Mouse (Mus musculus) thymus, adult 2 months (tissue): ENCODE measurements around the gene Arfgap3.

Experiments
- CTCF ChIP-seq: fragments of 200-500 bp; IDR thresholded peaks from 2 replicates; pipeline ENCODE4 v1.5.1; 2012; ENCODE audit warnings: mild to moderate bottlenecking, control low read depth, low read length, moderate library complexity, borderline replicate concordance; ENCODE audit not compliant: control insufficient read depth, poor library complexity, insufficient read depth; ENCODE audit errors: extremely low read depth
- POLR2A ChIP-seq: fragments of 200-500 bp; IDR thresholded peaks from 2 replicates; pipeline ENCODE4 v1.6.1; 2012; ENCODE audit warnings: mild to moderate bottlenecking, low read length, control low read depth, moderate library complexity; ENCODE audit not compliant: control insufficient read depth, poor library complexity, insufficient read depth; ENCODE audit errors: extremely low read depth

DNA sequence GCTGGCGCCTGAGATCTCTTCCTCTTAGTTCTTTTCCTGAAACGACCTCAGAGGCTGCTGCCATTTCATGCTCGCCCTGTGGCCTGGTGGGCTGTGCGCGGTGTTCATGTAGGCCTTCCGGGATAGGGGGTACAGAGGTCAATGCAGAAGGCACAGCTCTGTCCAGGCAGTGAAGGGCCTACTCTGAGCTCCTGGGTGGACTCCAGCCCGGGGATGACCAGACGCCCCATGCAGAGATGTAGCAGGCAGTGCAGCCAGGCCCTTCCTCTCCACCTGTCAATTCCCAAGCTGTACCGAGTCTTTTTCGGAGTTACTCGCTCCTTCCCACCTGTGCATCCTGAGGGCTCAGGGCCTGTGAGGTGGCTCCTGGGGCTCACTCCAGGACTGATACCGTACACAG, 43.9 kb downstream of the Arfgap3 start:
- TF ChIP-seq POLR2A (no peak), CTCF (no peak)
